Mouse (Mus musculus) embryonic fibroblast, embryonic 13.5 days (primary cell): ENCODE data around the gene Tnip3.

Experiments used
- CTCF ChIP-seq: IDR thresholded peaks from 2 replicates; pipeline ENCODE4 v1.5.1; 2011; ENCODE audit warnings: mild to moderate bottlenecking, control low read depth, low read length, moderate library complexity, borderline replicate concordance; ENCODE audit not compliant: insufficient read depth
- POLR2A ChIP-seq: IDR thresholded peaks from 2 replicates; pipeline ENCODE4 v1.6.1; 2011; ENCODE audit warnings: low read depth, mild to moderate bottlenecking, control low read depth, low read length, moderate library complexity

DNA sequence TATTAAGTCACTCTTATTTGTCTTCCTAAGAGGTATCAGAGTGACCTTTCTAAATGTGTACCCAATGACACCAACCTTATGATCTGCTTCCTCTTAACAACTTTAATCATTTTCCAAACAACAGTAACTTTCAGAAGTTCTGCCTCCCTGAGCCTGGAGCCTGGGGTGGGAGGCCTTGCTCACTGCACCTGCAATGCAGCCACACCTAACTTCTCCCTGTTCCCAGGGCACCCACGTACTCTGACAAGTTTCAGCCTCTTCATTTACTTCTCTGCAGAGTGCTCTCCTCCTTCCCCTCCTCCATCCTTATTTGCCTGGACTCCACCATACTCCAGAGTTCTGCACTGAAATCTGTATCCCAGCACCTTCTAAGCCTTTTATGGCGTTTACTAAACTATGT is 144.9 kb downstream of the Tnip3 start:
- TF ChIP-seq CTCF (no peak), POLR2A (no peak)
